Mouse (Mus musculus): ENCODE results near the gene Slc43a2. TPM values are rescaled to one million over a fixed set of nuclear protein-coding genes. Genes with fewer than 3 reads are reported as not detected.

Slc43a2 gene
- polyA plus RNA-seq, 1 experiment from 2014 or later = 6.4 TPM

DNA sequence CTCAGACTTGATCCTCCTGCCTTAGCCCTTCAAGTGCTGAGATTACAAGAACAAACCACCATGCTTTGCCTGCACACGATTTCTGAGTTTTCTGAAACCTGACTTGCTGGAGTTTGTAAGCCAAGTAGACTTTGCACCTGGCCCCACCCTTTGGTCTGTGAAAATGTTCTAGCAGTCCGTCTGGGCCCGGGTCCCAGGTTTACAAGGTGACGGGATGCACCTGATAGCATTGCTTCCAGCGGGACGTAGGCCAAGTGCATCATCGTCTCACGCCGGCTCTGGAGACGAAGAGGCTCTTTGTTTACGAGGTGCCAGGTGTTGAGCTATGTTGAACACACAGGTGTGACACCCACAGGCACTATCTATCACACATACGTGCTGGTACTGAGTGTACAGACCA, 37.5 kb downstream of the Slc43a2 start:
- Histone ChIP-seq H3K9ac (ENCODE audit: low read length) (no peak overlapping the region), H3K27ac (replicated peaks) (no peak overlapping the region), H3K4me3 (ENCODE audit: low read depth, low read length) (no peak overlapping the region), H3K9me3 (ENCODE audit: control insufficient read depth, low read length) (no peaks in the 10 kb centered on the region), H3K4me1 (replicated peaks; ENCODE audit: control insufficient read depth, insufficient read depth) (peaks cover under 1% of the 10 kb centered on the region; the same call in 1 of the 2 replicates), H3K27me3 (ENCODE audit: control insufficient read depth, insufficient read depth, low read length) (no peaks in the 10 kb centered on the region), H3K36me3 (ENCODE audit: control insufficient read depth, insufficient read depth, low read length) (no peaks in the 10 kb centered on the region), H3K4me2 (replicated peaks; ENCODE audit: low read depth) (no peak overlapping the region)
- TF ChIP-seq EP300 (optimal IDR thresholded peaks at IDR 0.05) = no peak
- no peak for TF ChIP-seq CTCF (IDR thresholded peaks at IDR 0.05; ENCODE audit: low read depth)
- 64% methylated on average over 12 of the region's 12 CpGs for WGBS
- no peak for ATAC-seq (ENCODE audit: low FRiP score, low TSS enrichment)
- DNase-seq (ENCODE audit: low spot score) = peak; percentile 72

DNA sequence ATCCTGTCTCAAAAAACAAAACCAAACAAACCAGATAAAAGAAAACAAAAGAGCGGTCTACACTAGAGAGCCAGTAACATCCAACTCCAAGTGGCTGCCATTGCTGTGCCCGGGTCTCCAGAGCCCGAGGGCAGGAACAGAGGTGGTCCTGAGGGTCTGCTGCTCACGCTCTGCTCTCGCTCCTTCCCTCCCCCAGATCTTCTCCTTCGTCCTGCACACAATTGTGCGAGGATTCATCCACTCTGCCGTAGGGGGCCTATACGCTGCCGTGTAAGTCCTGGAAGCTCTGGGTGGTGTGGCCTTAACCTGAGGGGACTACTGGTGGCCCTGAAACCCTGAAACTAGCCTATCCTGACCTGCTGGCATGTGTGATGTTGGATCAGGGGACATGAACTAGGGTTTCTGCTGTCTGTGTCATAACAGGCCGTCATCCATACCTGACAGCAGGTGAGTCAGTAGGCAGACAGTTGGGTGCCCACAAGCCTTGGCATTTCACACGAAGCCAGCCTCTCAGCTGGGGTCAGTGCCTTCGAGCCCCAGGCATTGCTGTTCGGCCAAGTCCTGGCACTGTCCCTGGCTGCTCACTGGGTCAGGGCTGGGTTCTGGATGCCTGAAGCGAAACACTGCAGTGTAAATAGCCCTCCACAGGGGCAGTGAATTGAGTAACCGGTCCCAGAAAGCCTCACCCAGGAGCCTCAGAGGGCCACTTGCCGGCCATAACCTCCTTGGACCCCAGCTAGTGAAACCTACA, 39.1 kb downstream of the Slc43a2 start:
- Histone ChIP-seq H3K4me2 (replicated peaks; ENCODE audit: low read depth) (no peak overlapping the region), H3K4me3 (ENCODE audit: low read depth, low read length) (no peak overlapping the region), H3K9me3 (ENCODE audit: control insufficient read depth, low read length) (no peaks in the 10 kb centered on the region), H3K4me1 (replicated peaks; ENCODE audit: control insufficient read depth, insufficient read depth) (no peaks in the 10 kb centered on the region; the same call in 1 of the 2 replicates), H3K36me3 (ENCODE audit: control insufficient read depth, insufficient read depth, low read length) (no peaks in the 10 kb centered on the region), H3K27me3 (ENCODE audit: control insufficient read depth, insufficient read depth, low read length) (no peaks in the 10 kb centered on the region), H3K27ac (replicated peaks) (peak overlapping the region; percentile 24; the same call in 1 of the 2 replicates), H3K9ac (ENCODE audit: low read length) (no peak overlapping the region)
- ATAC-seq (ENCODE audit: low FRiP score, low TSS enrichment) (no peak), DNase-seq (ENCODE audit: low spot score) (no peak)
- no peak for TF ChIP-seq CTCF (IDR thresholded peaks at IDR 0.05; ENCODE audit: low read depth)
- no peak for TF ChIP-seq EP300 (optimal IDR thresholded peaks at IDR 0.05)
- 88% methylated on average over 17 of the region's 17 CpGs for WGBS

DNA sequence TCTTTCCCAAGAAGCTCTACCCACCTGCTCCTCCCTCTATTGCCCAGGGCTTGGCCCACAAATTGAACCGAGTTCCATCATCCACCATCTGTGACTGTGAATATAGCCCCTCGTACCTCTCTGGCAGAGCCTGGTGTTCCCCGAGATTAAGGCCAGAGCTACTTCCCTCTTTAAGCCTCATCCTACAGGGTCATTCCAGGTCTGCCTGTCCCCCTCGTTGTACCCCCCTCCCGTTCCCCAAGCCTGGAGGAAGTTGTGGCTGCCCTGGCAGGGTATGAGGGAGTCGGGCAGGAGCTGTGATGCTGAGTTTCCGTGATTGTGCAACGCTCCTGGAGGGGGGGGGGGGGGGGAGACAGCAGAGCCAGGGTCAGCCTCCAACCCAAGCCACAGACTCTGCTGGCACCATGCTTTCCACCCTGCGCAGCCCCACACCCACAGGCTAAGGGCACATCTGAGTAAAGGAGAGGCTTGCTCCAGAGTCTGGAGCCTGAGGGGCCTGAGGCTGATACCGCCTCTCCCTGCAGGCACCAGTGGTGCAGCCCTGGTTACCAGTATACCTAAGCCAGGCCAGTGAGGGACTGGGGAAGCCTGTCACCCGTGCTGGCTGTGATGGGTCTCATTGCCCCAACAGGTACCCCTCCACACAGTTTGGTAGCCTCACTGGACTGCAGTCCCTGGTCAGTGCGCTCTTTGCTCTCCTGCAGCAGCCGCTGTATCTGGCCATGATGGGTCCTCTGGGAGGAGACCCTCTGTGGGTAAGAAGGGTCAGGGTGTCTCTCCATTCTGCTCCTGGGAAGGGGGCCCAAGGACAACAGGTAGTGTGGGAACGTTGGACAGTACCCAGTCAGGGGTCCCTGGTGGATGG, 39.9 kb downstream of the Slc43a2 start:
- Histone ChIP-seq H3K27me3 (ENCODE audit: control insufficient read depth, insufficient read depth, low read length) (no peaks in the 10 kb centered on the region), H3K36me3 (ENCODE audit: control insufficient read depth, insufficient read depth, low read length) (no peaks in the 10 kb centered on the region), H3K9ac (ENCODE audit: low read length) (peak overlapping the region; percentile 4; the same call in 1 of the 2 replicates), H3K9me3 (ENCODE audit: control insufficient read depth, low read length) (no peaks in the 10 kb centered on the region), H3K4me3 (ENCODE audit: low read depth, low read length) (no peak overlapping the region), H3K4me2 (replicated peaks; ENCODE audit: low read depth) (no peak overlapping the region), H3K27ac (replicated peaks) (peak overlapping the region; percentile 24; the same call in 1 of the 2 replicates), H3K4me1 (replicated peaks; ENCODE audit: control insufficient read depth, insufficient read depth) (no peaks in the 10 kb centered on the region)
- TF ChIP-seq CTCF (IDR thresholded peaks at IDR 0.05; ENCODE audit: low read depth) (no peak), EP300 (optimal IDR thresholded peaks at IDR 0.05) (no peak)
- ATAC-seq (ENCODE audit: low FRiP score, low TSS enrichment) (peak; percentile 3; the same call in 1 of the 2 replicates), DNase-seq (ENCODE audit: low spot score) (peak; percentile 38)
- 67% methylated on average over 13 of the region's 14 CpGs for WGBS

DNA sequence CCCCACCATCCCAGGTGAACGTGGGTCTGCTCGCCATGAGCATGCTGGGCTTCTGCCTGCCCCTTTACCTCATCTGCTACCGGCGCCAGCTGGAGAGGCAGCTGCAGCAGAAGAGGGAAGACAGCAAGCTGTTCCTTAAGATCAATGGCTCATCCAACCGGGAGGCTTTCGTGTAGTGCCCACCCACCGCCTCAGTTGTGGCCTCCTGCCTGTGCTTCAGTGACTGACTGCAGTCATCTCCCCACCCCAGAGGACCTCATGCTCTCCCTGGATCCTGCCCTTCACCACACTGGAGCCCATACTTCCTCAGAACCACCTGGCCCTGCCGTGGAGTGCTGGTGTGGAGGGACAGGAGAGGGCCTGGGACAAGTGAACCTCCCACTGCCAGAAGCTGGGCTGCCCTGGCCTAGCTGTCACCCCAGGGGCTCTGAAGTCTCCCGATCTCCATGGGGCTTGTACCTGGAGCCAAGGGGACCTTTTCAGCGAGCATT, 40.9 kb downstream of the Slc43a2 start:
- ATAC-seq (ENCODE audit: low FRiP score, low TSS enrichment) = no peak
- no peak for DNase-seq (ENCODE audit: low spot score)
- Histone ChIP-seq H3K36me3 (ENCODE audit: control insufficient read depth, insufficient read depth, low read length) (no peaks in the 10 kb centered on the region), H3K4me1 (replicated peaks; ENCODE audit: control insufficient read depth, insufficient read depth) (no peaks in the 10 kb centered on the region), H3K9me3 (ENCODE audit: control insufficient read depth, low read length) (no peaks in the 10 kb centered on the region), H3K4me3 (ENCODE audit: low read depth, low read length) (no peak overlapping the region), H3K27ac (replicated peaks) (peak overlapping the region; percentile 18; the same call in 1 of the 2 replicates), H3K27me3 (ENCODE audit: control insufficient read depth, insufficient read depth, low read length) (no peaks in the 10 kb centered on the region), H3K4me2 (replicated peaks; ENCODE audit: low read depth) (no peak overlapping the region), H3K9ac (ENCODE audit: low read length) (peak overlapping the region; percentile 43; the same call in 1 of the 2 replicates)
- TF ChIP-seq CTCF (IDR thresholded peaks at IDR 0.05; ENCODE audit: low read depth) (no peak), EP300 (optimal IDR thresholded peaks at IDR 0.05) (no peak)
- WGBS = 24% methylated on average over 10 of the region's 10 CpGs

DNA sequence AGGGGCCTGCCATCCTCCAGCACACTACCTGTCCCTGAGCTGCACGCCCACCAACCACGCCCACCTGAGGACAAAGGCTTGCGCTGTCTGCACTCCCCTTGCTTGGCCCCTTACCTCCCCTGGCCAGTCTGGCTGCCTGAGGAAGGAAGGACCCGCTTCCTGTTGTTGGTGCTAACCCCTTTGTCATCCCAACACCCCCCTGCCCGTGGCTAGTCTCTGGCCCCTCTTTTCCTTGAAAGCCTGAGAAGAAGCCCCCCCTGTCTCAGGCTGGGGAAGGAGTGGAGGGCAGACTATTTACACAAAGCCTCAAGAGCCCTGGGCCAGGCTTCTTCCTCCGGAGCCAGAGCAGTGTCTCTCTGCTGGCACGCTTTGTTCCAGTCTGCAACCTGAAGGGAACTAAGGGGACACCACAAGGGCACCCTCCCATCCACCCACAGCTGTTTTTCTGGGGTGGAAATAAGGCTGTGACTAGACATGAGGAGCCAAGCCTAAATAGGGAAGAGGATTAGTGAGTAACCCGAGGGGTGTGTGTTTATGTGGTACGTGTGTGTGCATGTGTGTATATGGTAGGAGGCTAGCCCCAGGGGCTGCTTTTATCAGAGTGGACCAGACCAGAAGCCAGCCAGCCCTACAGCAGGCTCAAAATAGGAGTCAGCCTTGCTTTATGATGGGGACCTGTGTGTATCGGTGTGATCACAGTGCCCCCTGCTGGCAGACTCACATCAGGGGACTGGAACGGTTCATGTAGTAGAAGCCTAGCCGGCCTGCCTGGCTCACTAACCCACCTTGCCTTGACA, 41.6 kb downstream of the Slc43a2 start:
- H3K27ac ChIP-seq (replicated peaks) = no peak overlapping the region; the same call in 1 of the 2 replicates

More for the DNA sequence above, 41.6 kb downstream of the Slc43a2 start:
- Histone ChIP-seq H3K9me3 (ENCODE audit: control insufficient read depth, low read length) (no peaks in the 10 kb centered on the region), H3K4me1 (replicated peaks; ENCODE audit: control insufficient read depth, insufficient read depth) (no peaks in the 10 kb centered on the region), H3K36me3 (ENCODE audit: control insufficient read depth, insufficient read depth, low read length) (no peaks in the 10 kb centered on the region), H3K4me2 (replicated peaks; ENCODE audit: low read depth) (0 out of 2 replicates have a peak overlapping the region, but pooled peaks have one; percentile 14), H3K4me3 (ENCODE audit: low read depth, low read length) (no peak overlapping the region), H3K9ac (ENCODE audit: low read length) (peak overlapping the region; percentile 43), H3K27me3 (ENCODE audit: control insufficient read depth, insufficient read depth, low read length) (no peaks in the 10 kb centered on the region)
- TF ChIP-seq CTCF (IDR thresholded peaks at IDR 0.05; ENCODE audit: low read depth) (peak; percentile 98), EP300 (optimal IDR thresholded peaks at IDR 0.05) (no peak)
- DNase-seq (ENCODE audit: low spot score) = peak; percentile 94
- WGBS = 8% methylated on average over 12 of the region's 12 CpGs
- peak; percentile 90 for ATAC-seq (ENCODE audit: low FRiP score, low TSS enrichment)

All from stomach, postnatal 0 days (tissue).